Mouse (Mus musculus) lung, adult 2 months (tissue): Measurements from ENCODE around the gene Zfhx3.

Source experiments
- CTCF ChIP-seq: fragments of 200-500 bp; IDR thresholded peaks from 2 replicates; pipeline ENCODE4 v1.5.1; 2011; ENCODE audit warnings: mild to moderate bottlenecking, low read length, control low read depth; ENCODE audit not compliant: insufficient read depth
- POLR2A ChIP-seq: fragments of 200-500 bp; IDR thresholded peaks from 2 replicates; pipeline ENCODE4 v1.6.1; 2011; ENCODE audit warnings: low read depth, mild to moderate bottlenecking, control low read depth, low read length, borderline replicate concordance; ENCODE audit errors: extremely low read depth

GRCm38 (mm10) chr8:108714636-108715415 is 772.4 kb downstream of the Zfhx3 start:
- peak; percentile 39; the same call in 1 of the 2 replicates for TF ChIP-seq POLR2A
- TF ChIP-seq CTCF = 0 out of 2 replicates have a peak, but pooled peaks have one; percentile 9
